Mouse (Mus musculus) ovary, postnatal 10 days (tissue): ENCODE data around the gene Dock8.

Experiments
- DNase-seq: peaks from one replicate; pipeline ENCODE4 v3.0.0; 2022; ENCODE audit warnings: low spot score

Dock8 gene

GRCm38 (mm10) chr19:24999201-24999886 is at the start of gene Dock8:
Gene Dock8, plus strand, starts transcription at chr19:24999534.
- DNase-seq, result peak; percentile 26

DNA sequence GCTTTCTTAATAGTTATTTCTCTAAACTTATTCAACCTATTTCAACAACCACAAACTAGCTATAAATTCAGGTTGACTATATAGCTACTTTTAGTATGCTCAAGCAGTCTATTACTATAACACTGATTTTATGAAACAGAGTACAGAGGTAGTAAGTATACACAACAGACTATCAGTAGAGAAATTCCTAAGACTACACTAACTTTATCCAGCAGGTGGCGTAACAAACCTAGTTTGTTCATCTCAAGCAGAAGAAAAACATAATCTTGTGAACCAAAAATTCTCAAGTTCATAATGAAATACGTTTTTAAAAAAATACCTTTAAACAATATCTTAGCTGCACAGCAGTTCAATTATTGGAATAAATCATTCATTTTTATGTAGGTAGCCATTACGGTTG is 40.8 kb upstream of the Dock8 start:
- no peak for DNase-seq

- peak; percentile 89 for DNase-seq
Observed at GRCm38 (mm10) chr19:24961172-24961962, 38.0 kb upstream of the Dock8 start, which contains the start of gene Cbwd1. Gene Cbwd1, minus strand, starts transcription at chr19:24961610.

DNA sequence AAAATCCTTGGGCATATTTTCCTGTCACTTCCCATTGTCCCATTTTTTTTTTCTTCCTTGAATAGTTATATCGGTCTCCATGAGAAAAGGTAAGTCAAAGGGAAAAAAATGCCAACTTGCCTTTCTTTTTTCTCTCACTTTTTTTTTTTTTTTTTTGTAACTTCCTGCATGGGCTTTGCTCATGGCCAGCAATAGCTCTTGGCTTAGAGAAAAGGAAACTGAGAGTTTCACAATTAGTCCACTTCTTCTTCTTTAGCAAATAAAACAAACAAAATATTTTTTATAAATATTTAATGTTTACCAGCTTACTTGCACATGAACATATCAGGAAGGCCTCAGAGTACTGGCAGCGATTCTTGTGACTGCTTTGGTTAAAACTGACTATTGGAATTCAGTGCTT is 33.1 kb upstream of the Dock8 start:
- DNase-seq, result no peak

- no peak for DNase-seq
Observed at GRCm38 (mm10) chr19:24966941-24967340, 32.4 kb upstream of the Dock8 start.

GRCm38 (mm10) chr19:24971307-24971706 is 28.0 kb upstream of the Dock8 start:
- DNase-seq, result no peak

- no peak for DNase-seq
Observed at GRCm38 (mm10) chr19:24972701-24973390, 26.5 kb upstream of the Dock8 start.

DNA sequence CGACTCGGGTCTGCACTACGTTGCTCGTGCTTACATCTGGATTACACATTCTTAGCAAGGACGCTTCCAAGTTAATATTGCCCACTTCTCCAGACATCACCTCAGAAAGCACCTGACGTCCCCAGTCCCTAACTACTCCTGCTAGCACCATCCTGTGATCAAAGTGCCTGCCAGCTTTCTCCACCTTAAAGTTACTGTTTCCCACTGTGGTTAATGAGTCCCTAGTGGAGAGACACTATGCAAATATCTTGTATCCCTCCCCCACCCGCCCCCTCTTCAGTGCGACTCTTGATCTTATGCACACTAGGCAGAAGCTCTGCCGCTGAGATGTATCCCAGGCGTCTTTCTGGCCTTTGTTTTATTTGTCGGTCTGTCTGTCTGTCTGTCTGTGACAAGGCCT is 21.3 kb upstream of the Dock8 start:
- DNase-seq, result no peak

DNA sequence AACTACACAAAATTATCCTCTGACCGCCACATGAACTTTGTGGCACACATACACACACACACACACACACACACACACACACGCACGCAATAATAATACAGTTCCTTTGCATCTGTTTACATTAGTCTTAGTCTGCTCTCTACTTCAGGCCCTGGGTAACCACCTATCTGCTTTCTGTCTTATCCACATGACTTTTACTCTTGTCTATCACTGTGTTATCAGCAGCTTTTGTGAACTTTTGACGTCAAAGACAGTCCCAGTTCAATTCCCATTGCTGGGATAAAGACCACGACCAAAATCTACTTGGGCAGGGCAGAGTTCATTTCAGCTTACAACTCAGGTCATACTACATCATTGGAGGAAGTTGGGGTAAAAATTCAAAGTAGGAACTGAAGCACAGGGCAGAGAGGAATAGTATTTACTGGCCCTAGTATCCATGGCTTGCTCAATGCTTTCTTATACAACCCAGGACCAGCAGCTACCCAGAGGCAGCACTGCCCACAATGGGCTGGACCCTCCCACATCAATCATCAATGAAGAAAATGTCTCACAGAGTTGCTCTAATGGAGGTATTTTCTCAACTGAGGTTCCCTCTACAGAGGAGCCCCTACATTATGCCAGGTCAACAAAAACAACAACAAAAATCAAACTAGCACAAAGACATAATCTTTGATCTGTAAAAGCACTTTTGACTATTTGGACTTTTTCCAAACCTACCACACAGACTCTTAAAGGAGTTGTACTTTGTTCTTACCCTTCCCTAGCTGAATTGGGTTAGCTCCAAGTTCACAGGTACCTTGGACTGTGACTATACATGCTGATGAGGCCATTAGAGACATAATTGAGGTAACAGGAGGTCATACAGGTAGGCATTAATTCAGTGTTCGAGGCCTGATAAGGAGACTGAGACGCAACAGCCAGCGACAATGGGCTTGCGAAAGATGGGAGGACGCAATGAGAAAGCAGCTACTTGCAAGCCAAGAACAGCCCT is 20.2 kb upstream of the Dock8 start:
- no peak for DNase-seq

DNA sequence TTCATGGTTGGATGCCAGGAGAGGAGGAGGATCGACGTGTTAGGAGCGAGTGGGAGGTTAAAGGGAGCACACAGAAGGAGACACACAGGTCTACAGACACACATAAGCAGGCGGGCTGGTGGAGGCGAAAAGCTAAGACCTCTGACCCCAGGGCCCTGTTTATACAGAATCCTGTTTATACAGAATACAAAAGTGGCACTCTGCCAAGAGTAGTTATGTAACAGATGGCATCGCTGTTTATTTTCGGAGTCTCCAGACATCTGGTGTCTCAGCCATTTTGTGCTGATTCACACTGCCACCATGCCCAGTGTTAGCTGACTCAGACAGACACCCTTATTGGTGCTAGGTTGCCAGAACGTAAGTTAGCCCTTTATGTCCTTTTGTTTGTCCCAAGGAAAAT is 18.0 kb upstream of the Dock8 start:
- no peak for DNase-seq

DNA sequence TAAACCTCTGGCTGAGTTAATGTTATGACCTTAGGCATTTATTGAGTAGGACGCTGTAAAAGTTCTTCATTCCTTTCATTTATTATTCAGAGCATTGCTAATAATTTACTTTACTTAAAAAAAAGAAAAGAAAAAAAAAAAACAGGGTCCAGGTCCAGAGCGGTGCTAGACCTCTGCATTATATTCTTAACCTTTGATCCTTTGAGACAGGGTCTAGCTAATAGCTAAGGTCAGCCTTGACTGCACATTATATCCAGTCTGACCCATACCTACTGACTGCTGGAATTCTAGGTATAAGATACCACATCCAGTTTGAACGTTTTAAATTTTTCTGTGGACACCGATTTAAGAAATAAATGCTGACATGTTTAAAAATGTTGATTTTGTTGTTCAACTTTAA is 16.3 kb upstream of the Dock8 start:
- no peak for DNase-seq

DNA sequence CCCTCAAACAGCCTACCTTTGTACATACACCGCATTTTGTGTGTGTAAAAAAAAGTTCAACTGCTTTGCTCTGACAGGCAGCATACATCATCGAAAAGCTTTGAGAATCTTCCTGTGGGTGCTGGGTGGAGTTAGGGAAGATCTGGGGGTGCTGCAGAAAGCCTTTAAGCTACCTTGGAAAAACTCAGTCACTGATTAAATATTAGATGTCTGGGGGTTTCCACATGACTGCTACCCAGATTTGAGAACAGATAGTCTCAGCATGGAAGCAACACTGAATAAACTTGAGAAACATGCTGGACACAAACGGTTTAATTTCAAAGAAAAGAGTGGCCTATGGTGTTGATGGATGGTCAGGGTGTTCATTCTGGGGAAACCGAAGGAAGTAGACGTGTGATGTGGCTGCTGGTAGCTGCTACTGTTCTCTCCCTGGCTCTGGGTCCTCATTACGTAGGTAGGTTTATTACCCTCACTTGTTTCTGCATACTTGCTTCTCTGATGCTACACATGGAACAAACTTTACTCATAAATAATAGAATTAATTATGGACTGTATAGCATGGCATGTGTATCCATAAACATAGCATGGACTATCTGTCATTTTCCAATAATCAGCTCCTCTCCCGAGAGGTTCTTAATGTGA is 15.4 kb upstream of the Dock8 start:
- DNase-seq, result no peak

DNA sequence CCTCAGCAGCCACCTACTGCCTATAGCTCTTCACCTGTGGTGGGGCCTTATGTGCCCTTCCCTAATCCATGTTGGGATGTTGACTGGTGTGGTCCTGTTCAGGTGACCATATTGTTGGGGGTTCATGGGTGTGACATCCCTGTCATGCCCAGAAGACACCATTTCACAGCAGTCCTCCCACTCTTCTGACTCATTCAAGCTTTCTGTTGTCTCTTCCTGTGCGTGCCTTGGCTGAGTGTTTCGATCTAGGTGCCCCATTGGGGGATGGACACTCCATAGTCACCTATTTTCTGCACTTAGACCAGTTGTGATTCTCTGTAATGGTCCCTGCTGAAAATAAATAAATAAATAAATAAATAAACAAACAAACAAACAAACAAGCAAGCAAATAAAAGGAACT is 14.3 kb upstream of the Dock8 start:
- no peak for DNase-seq

DNA sequence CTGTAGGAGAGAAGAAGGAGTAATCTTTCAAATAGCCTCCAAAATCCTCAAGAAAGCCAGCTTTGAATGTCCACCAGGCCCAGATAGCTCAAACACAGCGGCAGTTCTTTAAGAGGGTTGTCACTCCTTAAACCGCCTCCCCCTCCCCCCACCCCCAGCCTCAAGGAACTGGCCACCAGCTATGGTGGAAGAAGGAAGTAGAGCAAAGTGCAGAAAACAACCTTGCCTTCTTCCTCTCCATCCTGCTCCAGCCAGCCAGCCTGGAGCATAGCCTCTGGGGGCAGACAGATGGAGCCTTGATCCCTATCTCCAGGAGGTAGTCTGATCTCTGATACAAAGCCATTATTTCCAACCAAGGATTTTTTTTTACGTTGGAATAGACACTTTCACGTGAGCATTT is 12.0 kb upstream of the Dock8 start:
- no peak for DNase-seq

DNA sequence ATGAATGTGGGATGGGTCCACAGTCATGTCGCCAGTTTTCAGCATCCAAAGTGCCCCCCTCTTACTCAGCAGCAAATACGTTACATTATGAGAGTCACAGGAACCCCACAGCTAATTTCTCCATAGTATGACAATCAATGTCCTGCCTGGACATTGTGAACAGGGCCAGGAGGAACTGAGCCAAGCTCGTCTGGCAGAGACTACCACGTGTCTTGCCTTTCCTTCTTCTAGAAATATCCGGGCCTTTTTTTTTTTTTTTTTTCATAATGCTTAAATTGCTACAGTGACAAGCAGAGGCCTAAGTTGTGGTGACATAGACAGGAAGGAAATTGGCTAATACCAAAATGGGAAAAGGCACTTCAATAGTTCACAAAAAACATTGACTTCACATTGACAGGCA is 10.5 kb upstream of the Dock8 start:
- no peak for DNase-seq

- no peak for DNase-seq
Observed at GRCm38 (mm10) chr19:24990138-24990822, 9.1 kb upstream of the Dock8 start.

DNA sequence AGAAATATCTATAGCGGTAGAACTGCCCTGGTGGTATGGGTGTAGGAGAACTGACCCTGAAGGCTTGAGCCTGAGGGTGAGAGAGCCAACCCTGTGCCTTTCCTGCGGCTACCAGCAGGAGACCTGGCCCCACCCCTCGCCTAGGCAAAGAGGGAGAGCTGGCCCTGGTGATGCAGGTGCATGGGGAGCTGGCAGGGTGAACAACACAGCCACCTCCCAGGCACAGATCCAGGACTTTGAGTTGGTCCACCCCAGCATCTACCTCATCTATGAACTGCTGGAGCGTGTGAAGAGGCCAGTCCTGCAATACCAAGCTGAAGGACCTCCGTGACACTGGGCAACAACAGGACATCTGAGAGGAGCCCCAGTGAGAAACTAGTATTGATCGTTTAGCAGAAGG is 5.8 kb upstream of the Dock8 start:
- DNase-seq, result no peak

DNA sequence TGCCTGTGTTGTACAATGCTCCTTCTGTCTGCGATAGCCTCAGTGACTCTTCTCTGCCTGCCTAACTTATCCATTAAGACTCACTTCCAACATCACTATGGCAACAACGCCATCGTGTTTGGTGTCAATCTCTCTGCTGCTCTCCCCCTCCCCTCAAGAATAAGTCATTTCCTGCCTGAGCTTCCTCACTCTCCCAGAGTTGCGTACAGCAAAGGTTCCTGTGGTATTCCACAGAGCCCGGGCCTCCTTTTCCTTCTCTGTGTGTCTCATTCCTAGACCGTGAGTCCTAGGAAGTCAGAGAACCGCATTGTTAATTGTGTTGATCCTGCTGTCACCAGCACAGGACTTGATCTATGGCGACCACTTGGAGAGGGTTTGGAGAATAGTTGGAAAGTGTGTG is 4.4 kb upstream of the Dock8 start:
- DNase-seq, result no peak

DNA sequence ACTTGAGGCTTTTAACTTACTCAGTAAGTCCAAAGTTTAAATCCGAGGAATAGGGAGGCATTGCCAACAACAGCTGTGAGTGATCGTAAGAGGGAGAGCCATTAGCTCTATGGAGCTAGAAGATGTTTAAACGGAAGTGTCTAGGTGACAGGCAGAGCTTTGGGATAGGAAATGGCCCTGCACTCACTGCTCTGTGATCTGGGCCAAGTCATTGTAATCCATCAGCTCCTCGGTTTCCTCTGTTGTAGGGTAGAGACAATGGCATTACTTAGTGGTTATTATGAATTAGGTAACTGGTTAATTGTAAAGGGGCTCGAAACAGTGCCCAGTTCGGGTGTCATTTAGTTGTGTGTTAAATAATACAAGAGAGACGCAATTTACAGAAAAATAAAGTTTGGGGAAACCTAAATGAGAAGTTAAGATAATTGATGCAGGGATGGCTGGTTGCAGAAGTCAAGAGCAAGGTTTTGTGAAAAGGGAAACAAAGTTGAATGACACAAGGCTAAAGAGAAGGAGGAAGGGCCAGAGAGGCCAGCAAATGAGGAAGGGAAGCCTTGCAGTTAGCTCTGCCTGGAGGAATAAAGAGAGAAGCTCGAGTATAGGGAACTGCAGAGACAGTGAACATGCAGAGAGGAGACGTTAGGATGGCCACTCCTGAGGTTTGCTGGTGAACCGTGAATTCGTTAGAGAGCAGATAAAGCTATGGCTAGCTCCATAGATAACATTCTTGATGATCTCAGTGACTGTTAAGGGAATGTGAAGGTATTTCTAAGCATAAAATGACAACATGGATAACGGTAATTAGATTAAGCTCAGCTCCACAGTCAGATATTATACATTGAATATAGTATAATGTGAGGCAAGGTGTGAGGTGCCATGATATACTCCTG is 2.3 kb upstream of the Dock8 start:
- no peak for DNase-seq

DNA sequence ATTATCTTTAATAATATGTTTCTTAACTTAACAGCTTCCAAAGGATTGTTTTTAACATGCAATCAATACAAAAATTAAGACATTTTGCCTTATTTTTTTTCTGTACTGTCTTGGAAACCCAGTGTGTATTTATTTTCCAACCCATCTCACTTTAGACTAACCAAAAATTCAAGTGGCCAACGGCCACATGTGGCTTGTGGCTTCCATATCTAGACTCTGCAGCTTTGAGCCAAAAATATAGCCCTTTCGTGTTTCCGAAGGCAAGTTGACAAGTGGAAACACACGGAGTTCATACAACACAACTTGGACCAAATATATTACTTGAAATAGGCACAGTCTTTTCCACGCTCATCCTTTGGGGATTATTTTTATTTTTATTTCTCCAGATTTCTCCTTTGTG is 773 bp upstream of the Dock8 start:
- no peak for DNase-seq
